Mouse (Mus musculus): ENCODE data around the gene Sdk2.
A peak's percentile ranks its signal among the peaks of the same experiment; 100 is the strongest.

Sdk2 gene

DNA sequence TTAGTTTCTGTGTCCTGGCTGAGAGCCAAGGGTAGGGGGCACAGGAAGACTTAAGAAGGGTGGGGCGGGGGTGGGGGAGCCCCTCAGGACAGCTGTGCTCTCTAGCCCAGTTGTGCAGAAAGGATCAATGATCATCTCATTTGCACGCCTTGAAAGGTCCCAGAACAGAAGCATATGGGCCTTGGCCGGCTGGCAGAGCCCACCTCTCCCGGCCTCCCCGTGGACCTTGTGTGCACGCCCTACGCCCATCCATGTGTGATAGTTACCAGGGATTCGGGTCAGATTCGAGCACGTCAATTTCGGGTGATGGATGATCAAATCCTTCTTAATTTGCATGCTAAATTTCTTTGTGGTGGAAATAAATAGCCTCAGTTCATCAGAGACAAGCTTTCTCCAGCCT lies 136.7 kb downstream of the Sdk2 start:
- DNase-seq (ENCODE audit: low spot score in 2 of 2): no peak

DNA sequence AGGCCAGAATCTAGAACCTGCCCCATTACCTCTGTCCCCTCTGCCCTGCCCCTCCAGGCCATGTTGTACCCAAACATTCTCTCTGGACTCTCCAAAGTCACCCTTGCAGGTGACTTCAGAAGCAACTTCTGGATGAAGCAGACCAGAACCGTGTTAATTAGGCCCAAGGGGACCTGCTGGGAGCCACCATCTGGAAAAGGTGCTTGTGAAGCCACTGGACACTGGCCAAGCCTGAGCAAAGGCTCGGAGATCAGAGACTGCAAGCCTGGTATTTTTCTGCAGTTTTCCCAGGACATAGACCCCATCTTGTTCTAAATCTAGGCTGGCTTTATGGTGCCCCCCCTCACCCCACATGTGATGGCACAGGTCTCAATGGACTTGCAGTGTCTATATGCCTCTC lies 138.0 kb downstream of the Sdk2 start:
- no peak for DNase-seq (ENCODE audit: low spot score in 2 of 2)

DNA sequence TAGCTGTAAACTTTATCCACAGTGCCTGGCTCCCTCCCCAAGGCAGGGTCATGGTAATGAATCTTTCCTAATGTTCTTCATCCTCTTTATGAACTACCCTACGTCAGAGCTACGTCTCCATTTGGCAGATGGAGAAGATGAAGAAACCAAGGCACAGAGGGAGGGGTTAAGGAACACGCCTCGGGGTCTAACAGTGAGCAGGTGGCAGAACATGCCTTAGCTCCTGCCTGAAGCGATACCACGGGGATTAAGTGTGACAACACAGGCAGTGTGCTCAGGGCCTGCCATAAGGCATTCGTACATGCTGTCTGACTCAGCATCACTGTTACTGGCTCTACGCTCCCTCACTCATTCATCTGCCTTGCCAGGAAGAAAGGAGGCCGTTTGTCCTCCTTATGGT lies 138.6 kb downstream of the Sdk2 start:
- DNase-seq (ENCODE audit: low spot score in 2 of 2): no peak

DNA sequence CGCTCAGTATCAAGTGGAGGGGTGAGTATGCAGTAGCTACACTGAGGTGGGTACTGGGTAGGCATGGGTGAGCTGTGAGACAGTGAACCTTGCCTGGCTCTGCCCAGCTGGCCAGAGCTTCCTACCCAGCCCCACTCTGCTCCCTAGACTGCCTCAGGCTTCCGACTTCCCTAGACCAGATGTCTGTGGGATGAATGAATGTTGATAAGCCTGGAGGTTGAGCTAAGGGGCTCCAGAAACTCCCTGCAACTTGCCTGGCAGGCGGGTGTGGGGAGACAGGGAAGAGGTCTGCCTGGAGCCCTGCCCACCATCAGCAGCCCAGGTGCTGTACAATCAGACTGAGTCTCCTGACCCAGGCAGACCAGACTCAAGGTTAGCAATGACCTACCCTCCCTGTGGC lies 139.0 kb downstream of the Sdk2 start:
- no peak for DNase-seq (ENCODE audit: low spot score in 2 of 2)

DNA sequence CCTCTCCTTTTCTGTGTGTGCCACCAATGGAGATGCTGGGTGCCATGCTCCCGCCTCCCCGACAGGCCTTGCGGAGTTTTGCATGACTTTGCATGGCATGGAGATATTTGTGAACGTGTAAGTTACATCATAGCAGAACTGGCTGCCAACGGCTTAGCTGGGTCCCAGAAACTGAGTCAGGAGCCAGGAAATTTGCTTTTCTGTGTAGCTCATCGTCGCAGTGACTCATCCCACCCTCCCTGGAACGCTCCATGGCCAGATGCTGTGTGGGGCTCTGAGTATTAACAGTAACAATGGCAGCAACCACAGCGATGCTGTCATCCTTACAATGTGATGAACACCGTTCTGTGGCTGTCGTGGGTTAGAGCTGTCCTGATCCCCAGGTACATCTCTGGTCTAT lies 139.6 kb downstream of the Sdk2 start:
- DNase-seq (ENCODE audit: low spot score in 2 of 2): no peak

DNA sequence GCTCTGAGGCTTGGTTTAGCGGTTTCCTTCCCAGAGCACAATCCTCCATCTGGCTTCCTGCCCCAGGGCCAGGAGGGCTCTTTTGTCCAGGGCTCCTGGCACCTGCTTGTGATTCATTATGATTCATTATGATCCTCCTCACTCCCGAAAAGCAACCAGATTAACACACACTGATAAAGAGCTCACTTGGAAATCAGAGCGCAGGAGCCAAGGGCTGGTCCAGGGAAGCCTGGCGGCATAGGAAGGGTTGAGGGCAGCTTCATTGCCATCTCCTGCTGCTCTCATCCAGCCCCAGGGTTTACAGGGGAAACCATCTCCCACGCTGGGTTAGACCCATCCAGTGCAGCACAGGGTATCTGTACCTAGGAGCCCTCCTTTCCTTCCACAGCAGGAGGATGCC lies 143.7 kb downstream of the Sdk2 start:
- DNase-seq (ENCODE audit: low spot score in 2 of 2): no peak

DNA sequence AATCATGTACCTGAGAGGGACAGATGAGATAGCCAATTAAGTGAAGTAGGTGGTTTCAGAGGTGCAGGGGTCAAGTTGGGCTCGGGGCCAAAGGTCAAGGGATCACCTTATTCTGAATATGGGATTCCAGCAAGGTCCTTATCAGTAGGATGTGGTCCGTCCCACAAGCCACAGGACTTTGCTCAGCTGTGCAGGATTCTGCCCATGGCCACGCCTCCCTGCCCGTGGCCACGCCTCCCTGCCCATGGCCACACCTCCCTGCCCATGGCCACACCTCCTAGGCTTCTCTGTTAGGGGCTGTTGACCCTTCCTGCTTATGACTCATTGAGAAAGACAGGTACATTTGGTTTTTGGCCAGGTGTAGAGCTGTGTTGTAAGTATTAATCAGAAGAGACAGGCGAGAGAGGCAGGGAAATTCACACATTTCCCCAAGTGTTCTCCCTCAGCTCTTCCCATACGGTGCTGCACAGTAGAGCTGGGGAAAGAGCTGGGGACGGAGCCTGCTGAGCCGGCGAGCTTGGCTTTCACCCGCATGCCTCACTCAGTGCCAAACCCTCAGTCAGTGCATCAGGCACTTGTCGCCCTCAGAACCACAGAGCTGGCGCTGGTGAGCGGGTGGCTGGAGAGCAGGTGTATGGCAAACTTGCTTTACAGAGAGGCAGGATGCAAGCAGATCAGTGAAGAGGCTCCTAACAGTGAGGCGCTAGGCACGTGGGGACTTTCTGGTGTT lies 163.6 kb downstream of the Sdk2 start:
- DNase-seq (ENCODE audit: low spot score in 2 of 2): no peak

DNA sequence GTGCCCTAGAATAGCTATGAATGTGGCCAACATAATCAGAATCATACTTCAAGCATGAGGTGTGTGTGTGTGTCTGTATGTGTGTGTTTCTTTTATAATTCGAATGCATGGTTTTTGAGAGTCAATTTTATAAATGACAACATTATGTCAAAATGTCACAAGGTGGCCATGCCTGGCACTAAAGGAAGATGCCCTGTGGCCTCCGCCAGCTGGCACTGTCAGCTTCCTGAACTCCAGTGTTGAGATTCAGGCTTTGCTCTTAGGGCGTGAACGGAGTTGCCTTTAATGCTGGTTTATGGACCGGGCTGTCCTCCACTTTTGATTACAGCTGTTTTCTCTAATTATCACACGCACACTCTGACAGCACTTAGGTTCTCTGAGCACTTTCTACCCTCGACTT lies 164.9 kb downstream of the Sdk2 start:
- DNase-seq (ENCODE audit: low spot score in 2 of 2): no peak

DNA sequence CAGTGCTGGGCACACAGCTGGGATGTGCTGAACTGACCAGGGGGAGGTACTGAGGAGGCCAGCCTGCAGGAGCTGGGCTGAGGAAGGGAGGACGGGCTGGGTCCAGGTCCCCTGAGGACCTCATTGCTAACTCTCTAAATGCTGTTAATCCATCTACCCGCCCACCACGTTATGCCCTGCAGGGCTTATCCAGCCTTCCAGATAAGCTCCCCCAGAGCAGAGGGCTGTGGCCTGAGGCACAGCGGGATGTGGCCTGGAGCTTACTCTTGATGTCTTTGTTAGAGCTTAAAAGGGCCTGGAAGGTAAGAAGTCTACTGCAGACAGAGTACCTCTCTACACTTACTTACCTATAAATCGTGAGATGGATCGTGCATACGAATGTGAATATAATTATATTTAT lies 168.2 kb downstream of the Sdk2 start:
- DNase-seq (ENCODE audit: low spot score in 2 of 2): no peak

DNA sequence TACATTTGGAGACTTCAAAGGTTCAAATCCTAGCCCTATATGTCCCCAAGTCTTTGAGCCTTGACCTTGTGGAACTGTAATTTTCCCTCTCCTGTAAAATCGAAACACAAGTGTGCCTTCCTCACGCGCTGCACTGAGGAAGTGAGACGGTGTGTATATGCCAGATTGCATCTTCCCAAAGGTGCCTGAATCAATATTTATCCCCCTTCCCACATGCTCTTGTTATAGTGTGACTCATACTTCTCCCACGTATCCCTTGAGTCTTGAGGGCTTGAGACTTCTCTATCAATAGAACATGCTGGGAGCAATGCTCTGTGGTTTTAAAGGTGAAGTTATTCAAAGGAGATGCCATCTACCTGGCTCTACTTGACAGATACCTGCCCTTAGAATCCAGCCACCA lies 170.8 kb downstream of the Sdk2 start:
- DNase-seq (ENCODE audit: low spot score in 2 of 2): no peak

DNA sequence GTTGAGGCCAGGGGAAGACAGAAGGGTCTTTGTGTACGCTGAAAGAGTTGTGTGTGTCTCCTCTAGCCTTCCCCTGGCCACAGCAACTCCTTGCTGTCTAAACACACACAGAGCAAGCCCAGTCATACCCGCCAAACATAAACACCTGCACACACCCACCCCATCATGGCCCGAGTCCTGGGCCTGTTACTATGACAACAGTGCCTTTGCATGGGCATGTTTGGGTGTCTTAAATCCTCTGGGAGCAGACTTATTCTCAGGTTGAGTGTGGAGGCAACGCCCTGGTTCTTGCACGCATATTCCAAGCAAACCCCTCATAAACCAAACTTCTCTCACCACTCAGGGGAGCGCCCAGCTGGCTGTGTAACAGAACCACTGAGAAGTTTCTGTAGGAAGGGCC lies 173.9 kb downstream of the Sdk2 start:
- DNase-seq (ENCODE audit: low spot score in 2 of 2): no peak

DNA sequence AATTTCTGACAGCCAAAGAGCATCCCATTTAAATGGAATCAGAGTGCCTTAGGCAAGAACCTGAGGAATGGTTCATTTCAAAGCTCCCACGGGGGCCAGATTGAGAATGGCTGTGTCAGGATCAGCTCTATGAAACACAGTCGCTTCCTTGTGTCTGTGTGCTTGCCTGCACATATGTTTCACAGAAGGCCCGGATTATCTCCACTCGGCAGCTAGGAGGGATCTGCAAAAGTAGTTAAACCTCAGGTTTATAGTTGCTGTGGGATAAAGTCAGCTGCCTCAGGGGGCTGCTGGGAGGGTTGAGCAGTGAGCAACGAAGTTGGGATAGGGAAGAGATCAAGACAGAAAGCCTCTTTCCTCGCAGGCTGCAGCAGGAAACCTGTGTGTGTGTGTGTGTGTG lies 174.8 kb downstream of the Sdk2 start:
- DNase-seq (ENCODE audit: low spot score in 2 of 2): no peak

DNA sequence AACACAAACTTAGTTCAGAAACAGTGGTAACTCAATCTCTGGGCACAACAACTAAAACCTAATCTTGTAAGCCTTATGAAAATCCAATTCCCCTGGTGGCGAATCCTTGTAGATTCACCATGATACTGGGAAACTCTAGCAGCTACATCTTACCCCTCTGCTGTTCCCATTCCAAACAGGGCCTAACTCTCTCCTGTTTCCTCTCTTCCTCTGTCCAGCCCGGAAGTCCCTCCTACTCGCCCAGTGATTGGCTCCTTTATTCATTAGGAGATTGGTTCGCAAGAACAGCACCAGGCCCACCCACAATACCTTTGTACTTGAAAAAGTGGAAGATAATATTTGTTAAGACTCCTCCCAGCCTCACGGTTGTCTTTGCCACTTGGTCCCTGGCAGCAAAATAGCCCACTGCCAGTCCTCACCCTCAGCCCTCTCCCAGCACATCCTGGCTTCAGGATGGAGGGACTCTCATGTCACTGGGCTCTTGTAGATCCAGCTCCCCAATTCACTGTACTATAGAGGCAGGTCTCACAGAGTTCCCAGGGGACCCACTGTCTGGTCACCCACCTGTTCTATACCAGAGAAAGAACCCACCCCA lies 178.6 kb downstream of the Sdk2 start:
- no peak for DNase-seq (ENCODE audit: low spot score in 2 of 2)

DNA sequence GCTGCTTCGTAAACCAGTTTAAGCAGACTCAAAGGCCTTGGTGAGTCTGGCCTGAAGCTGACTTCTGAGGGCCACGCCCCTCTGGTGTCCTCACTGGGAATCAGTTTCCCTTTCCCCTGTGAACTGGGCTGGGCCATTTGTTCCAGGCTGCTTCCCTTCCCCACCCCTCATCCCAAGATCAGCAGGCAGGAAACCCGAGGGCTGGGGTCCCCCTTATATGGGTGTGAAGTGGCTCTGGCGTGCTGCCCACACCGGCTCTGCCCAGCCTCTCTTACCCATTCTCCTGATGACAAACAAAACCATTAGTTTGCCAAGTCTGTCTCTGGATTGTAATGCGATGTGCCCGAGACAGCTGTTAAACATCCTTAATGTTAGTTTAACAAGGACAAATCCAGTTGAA lies 180.5 kb downstream of the Sdk2 start:
- no peak for DNase-seq (ENCODE audit: low spot score in 2 of 2)

DNA sequence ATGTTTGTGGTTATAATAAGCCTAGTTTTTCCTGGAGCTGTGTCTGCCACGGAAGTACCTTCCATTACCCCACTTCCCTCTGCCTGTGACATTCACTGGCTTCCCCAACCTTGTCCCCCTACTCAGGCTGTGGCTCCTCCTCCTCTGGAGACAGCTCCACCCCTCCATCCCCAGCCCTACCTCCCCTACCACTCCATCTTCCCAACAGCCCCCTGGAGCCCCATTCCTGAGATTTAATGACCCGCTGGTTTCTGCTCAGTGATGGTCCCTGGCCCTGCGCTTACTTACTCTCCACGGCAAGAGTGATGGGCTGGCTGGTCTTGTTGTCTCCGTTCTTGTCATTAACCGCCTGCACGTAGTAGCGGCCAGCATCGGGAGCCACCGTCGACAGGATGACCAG lies 181.9 kb downstream of the Sdk2 start:
- DNase-seq (ENCODE audit: low spot score in 2 of 2): no peak

DNA sequence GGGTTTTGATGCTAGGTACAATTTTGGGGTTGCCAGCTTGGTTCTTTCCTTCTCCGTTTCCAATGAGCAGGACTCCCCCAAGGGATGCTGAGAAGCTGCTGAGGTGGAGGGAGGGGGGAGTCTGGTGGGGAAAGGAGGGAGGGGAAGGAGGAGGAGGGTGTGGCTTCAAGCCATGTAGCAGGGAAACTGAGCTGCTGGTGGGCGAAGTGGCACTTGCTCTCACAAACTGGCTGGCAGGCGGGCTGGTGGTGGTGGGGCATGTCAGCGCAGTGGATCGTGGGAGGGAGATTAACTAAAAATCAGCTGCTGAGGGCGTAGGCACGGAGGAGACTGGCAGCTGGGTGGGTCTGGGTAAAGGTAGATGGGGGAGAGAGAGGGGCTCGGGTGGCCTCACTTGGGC lies 183.8 kb downstream of the Sdk2 start:
- no peak for DNase-seq (ENCODE audit: low spot score in 2 of 2)

DNA sequence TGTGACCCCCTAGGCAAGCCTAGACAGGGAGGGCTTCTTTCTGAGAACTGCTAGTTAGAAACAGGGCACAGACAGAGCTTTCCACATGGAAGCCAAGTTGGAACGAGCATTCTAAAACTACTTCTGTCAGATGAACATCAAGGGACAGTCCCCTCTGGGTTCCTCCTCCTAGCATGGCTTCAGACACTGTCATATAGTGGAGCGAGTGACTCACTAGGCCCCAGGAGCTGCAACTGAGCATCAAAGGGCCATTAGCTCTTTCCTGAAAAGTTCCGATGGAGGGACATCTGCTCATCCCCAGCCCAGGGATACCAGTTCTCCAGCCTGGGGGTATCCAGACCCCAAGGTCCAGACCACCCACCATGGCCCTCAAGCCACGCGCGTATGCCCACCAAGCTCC lies 185.0 kb downstream of the Sdk2 start:
- no peak for DNase-seq (ENCODE audit: low spot score in 2 of 2)

DNA sequence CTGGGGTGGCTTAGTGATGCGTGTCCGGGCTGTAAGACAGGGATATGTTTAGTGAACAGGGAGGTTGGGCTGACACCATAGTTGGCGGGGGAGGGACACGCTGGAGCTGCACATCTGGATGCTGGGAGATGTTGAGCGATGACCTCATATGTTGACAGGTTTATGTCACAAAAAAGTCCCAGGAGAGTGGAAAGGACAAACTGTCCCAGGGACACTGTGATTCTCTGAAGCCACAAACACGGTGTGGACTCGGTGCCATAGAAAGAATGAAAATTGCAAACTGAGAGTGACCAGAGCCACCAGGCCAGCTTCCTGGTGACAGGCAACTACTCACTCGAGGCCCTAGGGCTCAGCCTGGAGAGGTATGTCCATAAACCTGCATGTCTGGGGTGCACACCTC lies 199.8 kb downstream of the Sdk2 start:
- DNase-seq (ENCODE audit: low spot score in 2 of 2): no peak

DNA sequence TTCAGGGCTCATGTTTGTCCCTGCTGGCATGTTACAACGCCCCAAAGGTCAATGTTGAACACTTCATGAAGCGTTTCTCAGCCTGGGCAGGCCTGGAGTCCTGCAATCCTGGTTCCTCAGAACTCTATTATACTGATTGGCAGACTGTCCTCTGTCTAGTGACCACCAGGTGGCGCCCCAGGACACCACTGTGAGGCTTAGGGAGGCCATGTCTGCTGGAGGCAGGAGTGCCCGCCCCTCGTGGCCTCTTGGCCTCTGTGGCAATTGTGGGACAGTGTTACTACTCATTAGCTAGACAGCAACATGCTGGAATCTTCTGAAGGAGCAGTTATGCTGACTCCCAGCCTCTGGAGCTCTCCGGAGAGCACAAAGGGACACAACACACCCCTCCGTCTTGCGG lies 201.2 kb downstream of the Sdk2 start:
- peak; percentile 74 to 90 for DNase-seq (ENCODE audit: low spot score in 2 of 2)

DNA sequence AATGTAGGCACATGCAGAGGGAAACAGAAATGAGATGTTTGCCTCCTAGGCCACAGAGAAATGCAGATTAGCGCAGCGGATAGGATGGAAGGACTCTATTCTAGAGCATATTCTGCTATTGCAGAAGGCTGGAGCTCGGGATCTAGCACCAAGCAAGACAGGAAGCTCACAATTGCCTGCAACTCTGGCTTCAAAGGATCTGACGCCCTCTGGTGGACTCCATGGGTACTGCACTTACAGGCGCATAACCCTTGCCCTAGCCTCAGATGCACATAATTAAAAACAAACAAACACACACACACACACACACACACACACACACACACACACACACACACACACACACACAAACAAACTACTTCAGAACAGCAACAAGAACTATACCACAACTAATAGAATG lies 203.4 kb downstream of the Sdk2 start:
- DNase-seq (ENCODE audit: low spot score in 2 of 2): peak; percentile 24 to 73

DNA sequence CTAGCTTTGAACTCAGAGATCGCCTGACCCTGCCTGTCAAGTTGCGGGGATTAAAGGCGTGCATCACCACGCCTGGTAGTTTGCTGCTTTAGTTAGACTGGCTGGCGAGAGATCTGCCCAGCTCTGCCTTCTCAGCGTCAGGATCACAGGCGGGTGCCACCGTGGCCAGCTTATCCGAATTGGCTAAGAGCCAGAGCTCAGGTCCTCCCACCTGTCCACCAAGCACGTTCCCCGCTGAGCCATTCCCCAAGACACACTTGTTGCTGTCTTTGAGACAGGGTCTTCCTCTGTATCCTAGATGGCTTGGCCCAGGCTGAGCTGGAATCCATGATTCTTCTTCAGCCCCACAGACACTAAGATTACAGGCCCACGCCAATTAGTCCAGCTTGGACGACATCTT lies 211.2 kb downstream of the Sdk2 start:
- DNase-seq (ENCODE audit: low spot score in 2 of 2): no peak

DNA sequence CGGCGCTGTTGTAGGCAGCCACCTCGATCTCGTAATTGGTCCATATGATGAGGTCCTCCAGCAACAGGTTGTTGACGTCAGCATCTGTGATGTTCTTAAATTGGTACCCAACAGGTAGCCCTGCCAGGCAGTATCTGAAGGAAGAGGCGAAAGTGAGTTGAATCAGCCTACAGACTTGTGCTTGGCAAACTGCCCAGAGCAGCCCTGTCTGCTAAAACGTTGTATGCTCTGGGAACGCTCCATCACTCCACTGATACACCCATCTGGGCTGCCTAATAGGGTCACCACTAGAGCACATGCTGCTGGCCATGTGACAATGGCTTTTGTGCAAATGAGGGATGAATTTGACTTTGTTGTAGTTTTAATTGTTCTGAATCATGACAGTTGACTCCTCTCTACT lies 215.1 kb downstream of the Sdk2 start:
- DNase-seq (ENCODE audit: low spot score in 2 of 2): no peak

DNA sequence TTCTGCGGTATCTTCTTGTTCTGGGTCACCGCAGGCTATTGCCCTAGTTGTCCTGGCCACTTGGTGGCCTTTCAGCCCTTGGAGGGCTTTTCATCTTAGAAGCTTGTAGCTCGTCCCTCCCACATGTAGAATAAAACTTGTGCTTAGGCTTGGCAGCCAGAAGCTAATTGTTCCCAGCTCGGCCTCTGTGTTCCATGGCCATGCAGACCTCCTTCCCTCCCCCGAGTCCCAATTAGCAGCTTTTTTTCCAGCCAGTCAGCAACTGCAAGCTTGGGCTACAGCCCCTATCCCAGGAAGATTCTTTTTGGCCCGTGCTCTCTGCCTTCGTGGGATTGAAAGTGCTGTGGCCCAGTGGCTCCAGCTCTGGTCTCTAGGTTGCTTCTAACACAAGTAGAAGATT lies 217.5 kb downstream of the Sdk2 start:
- DNase-seq (ENCODE audit: low spot score in 2 of 2): no peak

DNA sequence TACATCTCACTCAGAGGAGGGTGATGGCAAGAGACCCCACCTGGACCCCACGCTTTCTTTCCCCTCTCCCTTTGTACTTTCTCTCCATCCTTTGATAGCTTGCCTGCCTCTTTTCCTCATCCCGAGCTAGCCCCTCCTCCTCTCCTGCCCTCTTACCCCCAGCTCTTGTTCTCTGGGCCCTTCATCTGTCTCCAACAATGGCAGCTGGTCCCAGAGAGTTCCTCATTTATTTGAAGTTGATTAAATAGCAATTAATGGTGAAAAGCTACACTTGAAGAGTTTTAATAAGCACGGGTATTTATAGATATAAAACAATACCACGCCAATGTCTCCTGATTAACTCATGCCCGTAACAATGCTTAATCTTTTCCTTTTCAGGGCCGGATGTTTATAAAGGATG lies 222.9 kb downstream of the Sdk2 start:
- DNase-seq (ENCODE audit: low spot score in 2 of 2): no peak
